Mouse (Mus musculus) erythroblast, embryonic 14.5 days (primary cell): ENCODE measurements at regions not wholly inside any gene's neighbourhood (a gene's known extent, or its start where the extent isn't known, plus 50 kb on each side); places are given as distances from the start of the nearest gene placed in this dataset.

ENCODE experiments used
- GATA1 ChIP-seq: IDR thresholded peaks from 2 replicates; pipeline ENCODE4 v1.6.1; 2012; ENCODE audit warnings: low read length, inconsistent platforms, mixed read lengths
- TAL1 ChIP-seq: IDR thresholded peaks from 3 replicates; pipeline ENCODE4 v1.6.1; 2012; ENCODE audit warnings: low read length, inconsistent platforms, mixed read lengths

DNA sequence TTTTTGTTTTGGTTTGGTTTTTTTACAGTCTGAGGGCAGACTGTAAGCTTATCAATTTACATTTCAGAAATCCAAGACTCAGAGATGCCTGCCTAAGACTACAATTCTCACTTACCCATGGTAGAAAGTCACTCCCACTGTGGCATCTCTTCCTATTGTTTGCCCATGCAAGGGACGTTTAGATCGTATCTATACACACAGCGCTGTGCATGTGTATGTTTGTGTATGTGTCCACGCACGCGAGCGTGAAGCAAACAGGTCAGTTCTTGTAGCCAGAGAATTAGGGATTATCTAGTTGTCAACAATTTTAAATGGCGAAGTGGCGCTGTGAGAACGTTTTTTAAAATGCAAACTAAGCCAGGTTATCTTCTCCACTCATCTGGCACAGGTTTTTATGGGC, 223.6 kb upstream of the Ankrd55 start:
- TF ChIP-seq GATA1 = no peak
- no peak for TF ChIP-seq TAL1
